Mouse (Mus musculus): Measurements from ENCODE around the gene Foxn1. TPM values are rescaled to one million over a fixed set of nuclear protein-coding genes. Genes with fewer than 3 reads are reported as not detected.

Foxn1 gene
- polyA plus RNA-seq (2015; fragmentation: Nextera tagmentation; extraction: Ambion mirVana): 0.24 and 0.48 TPM in 2 replicates

- ATAC-seq (ENCODE audit: low FRiP score, low read depth): no peak
- H3K9ac ChIP-seq: no peak within 1 kb of the TSS
- H3K9me3 ChIP-seq: no peaks in the 10 kb centered on the region
- H3K36me3 ChIP-seq: no peaks in the 10 kb centered on the region
- 0 out of 2 replicates have a peak, but pooled peaks cover 2% of the 10 kb centered on the region for H3K27me3 ChIP-seq
- no peak within 1 kb of the TSS; the same call in 1 of the 2 replicates for H3K4me2 ChIP-seq (replicated peaks)
- 75% methylated on average over 14 of the region's 14 CpGs for WGBS
- no peak within 1 kb of the TSS for H3K4me3 ChIP-seq
- H3K4me1 ChIP-seq: peaks cover 5% of the 10 kb centered on the region; the same call in 1 of the 2 replicates
- H3K27ac ChIP-seq: no peak within 1 kb of the TSS
Observed at GRCm38 (mm10) chr11:78386508-78387043, at the start of gene Foxn1. Gene Foxn1, minus strand, starts transcription at chr11:78386558.

- peak overlapping the region; percentile 28; the same call in 1 of the 2 replicates for H3K27ac ChIP-seq
- 2% methylated on average over 19 of the region's 19 CpGs for WGBS
- 0 out of 2 replicates have a peak, but pooled peaks have one; percentile 59 for ATAC-seq (ENCODE audit: low FRiP score, low read depth)
Observed at GRCm38 (mm10) chr11:78435776-78436349, 49.5 kb upstream of the Foxn1 start.

GRCm38 (mm10) chr11:78434052-78434451, 47.7 kb upstream of the Foxn1 start:
- Histone ChIP-seq H3K27me3 (no peaks in the 10 kb centered on the region), H3K9ac (no peak overlapping the region), H3K4me1 (peaks cover 10% of the 10 kb centered on the region), H3K27ac (no peak overlapping the region), H3K4me2 (replicated peaks) (no peak overlapping the region), H3K36me3 (no peaks in the 10 kb centered on the region), H3K9me3 (no peaks in the 10 kb centered on the region), H3K4me3 (no peak overlapping the region)
- ATAC-seq (ENCODE audit: low FRiP score, low read depth): no peak
- 44% methylated on average over 4 of the region's 4 CpGs for WGBS

More at GRCm38 (mm10) chr11:78435776-78436349, 49.5 kb upstream of the Foxn1 start:
- Histone ChIP-seq H3K4me3 (no peak overlapping the region), H3K27me3 (no peaks in the 10 kb centered on the region), H3K9ac (no peak overlapping the region), H3K36me3 (no peaks in the 10 kb centered on the region), H3K4me1 (peaks cover 10% of the 10 kb centered on the region), H3K9me3 (no peaks in the 10 kb centered on the region), H3K4me2 (replicated peaks) (peak overlapping the region; percentile 44)

DNA sequence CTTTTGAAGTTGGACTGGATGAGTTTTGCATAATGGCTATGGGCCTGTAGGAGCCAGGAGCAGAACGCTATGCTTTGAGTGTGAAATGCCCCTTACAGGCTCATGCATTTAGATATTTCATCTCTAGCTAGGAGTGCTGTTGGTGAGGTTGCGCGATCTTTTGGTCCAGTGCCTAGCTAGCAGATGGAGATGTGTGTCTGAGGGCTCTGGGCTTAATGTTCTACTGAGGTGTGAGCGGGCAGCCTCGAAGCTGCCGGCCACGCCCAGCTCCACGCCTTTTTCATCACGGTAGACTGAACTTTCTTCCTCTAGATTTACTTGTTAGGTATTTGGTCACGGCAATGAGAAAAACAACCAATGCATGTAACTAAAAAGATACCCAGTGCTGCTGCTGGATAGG, 44.8 kb upstream of the Foxn1 start:
- peaks cover 9% of the 10 kb centered on the region for H3K4me1 ChIP-seq
- 86% methylated on average over 10 of the region's 10 CpGs for WGBS

DNA sequence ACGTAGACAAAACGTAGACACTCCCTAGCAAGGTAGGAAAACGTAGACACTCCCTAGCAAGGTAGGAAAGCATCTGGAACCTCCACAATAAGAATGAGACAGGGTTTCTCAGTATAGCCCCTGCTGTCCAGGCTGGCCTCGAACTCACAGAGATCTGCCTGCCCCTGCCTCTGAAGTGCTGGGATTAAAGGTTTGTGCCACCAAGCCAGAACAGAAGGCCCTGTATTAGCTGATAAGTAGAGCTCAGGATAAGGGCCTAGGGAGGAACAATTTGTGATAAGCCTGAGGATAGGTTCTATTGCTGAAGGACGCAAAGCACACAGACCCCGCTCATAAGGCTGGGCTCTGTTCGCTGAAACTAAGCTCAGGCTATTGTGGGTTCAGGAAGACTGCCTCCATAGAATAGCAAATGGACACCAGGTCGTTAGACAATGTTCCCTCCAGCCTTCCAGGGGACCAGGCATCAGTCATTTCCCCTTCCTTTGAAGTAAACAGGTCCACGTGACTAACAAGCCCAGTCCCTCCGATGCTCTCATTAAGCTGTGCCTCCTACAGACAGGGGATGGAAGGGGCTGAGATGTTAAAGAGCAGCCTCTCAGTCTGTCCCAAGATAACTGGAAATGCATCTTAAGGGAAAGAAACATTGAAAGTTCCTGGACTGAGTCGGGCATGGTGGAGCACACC, 44.0 kb upstream of the Foxn1 start:
- no peaks in the 10 kb centered on the region for H3K27me3 ChIP-seq
- WGBS: 44% methylated on average over 11 of the region's 11 CpGs
- H3K9me3 ChIP-seq: no peaks in the 10 kb centered on the region
- H3K4me2 ChIP-seq (replicated peaks): no peak overlapping the region
- H3K9ac ChIP-seq: no peak overlapping the region
- no peak overlapping the region for H3K4me3 ChIP-seq
- H3K4me1 ChIP-seq: peaks cover under 1% of the 10 kb centered on the region; the same call in 1 of the 2 replicates
- no peak overlapping the region for H3K27ac ChIP-seq
- no peak for ATAC-seq (ENCODE audit: low FRiP score, low read depth)
- H3K36me3 ChIP-seq: no peaks in the 10 kb centered on the region

More for the DNA sequence above, 44.8 kb upstream of the Foxn1 start:
- Histone ChIP-seq H3K4me3 (no peak overlapping the region), H3K27ac (no peak overlapping the region), H3K4me2 (replicated peaks) (no peak overlapping the region), H3K36me3 (no peaks in the 10 kb centered on the region), H3K9me3 (no peaks in the 10 kb centered on the region), H3K27me3 (no peaks in the 10 kb centered on the region), H3K9ac (no peak overlapping the region)
- no peak for ATAC-seq (ENCODE audit: low FRiP score, low read depth)

- ATAC-seq (ENCODE audit: low FRiP score, low read depth): no peak
- H3K4me3 ChIP-seq: no peak overlapping the region
- no peak overlapping the region for H3K27ac ChIP-seq
- H3K27me3 ChIP-seq: no peaks in the 10 kb centered on the region
- no peaks in the 10 kb centered on the region for H3K9me3 ChIP-seq
- 80% methylated on average over 5 of the region's 5 CpGs for WGBS
- H3K4me2 ChIP-seq (replicated peaks): no peak overlapping the region
- no peak overlapping the region for H3K9ac ChIP-seq
- H3K4me1 ChIP-seq: no peaks in the 10 kb centered on the region
- H3K36me3 ChIP-seq: no peaks in the 10 kb centered on the region
Observed at GRCm38 (mm10) chr11:78428309-78428708, 42.0 kb upstream of the Foxn1 start.

- Histone ChIP-seq H3K4me2 (replicated peaks) (no peak overlapping the region), H3K4me3 (no peak overlapping the region), H3K9me3 (no peaks in the 10 kb centered on the region), H3K27me3 (peaks cover 5% of the 10 kb centered on the region), H3K36me3 (no peaks in the 10 kb centered on the region), H3K4me1 (no peaks in the 10 kb centered on the region), H3K27ac (no peak overlapping the region), H3K9ac (no peak overlapping the region)
- 90% methylated on average over 6 of the region's 6 CpGs for WGBS
- ATAC-seq (ENCODE audit: low FRiP score, low read depth): no peak
Observed at GRCm38 (mm10) chr11:78427655-78428054, 41.3 kb upstream of the Foxn1 start.

GRCm38 (mm10) chr11:78425572-78425971, 39.2 kb upstream of the Foxn1 start:
- no peaks in the 10 kb centered on the region for H3K9me3 ChIP-seq
- H3K27ac ChIP-seq: no peak overlapping the region
- H3K4me1 ChIP-seq: no peaks in the 10 kb centered on the region
- no peak overlapping the region for H3K4me2 ChIP-seq (replicated peaks)
- H3K9ac ChIP-seq: no peak overlapping the region
- ATAC-seq (ENCODE audit: low FRiP score, low read depth): no peak
- H3K27me3 ChIP-seq: peaks cover 19% of the 10 kb centered on the region
- 85% methylated on average over 1 of the region's 1 CpGs for WGBS
- H3K36me3 ChIP-seq: no peaks in the 10 kb centered on the region
- H3K4me3 ChIP-seq: no peak overlapping the region

DNA sequence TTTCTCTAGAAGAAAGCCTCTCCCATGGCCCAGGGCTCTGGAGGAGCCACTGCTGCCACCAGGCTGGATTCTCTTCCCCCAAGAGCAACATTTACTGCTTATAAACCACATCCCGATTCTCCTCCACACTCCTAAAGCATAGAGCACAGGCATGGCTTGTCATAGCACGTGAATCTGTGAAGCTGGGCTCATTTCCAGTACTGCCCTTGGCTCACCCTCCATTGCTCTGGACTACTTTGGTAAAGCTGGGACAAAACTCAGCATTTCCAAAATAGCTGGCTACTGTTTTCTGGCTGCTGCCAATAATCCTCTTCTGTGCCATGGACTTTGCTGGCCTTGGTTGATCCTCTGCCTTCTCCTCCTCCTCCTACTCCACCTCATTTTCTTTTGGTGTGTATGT, 38.0 kb upstream of the Foxn1 start:
- H3K4me3 ChIP-seq: no peak overlapping the region
- no peaks in the 10 kb centered on the region for H3K36me3 ChIP-seq
- H3K4me2 ChIP-seq (replicated peaks): no peak overlapping the region
- H3K9ac ChIP-seq: no peak overlapping the region
- 64% methylated on average over 2 of the region's 2 CpGs for WGBS
- no peaks in the 10 kb centered on the region for H3K9me3 ChIP-seq
- peaks cover 24% of the 10 kb centered on the region for H3K27me3 ChIP-seq
- no peaks in the 10 kb centered on the region for H3K4me1 ChIP-seq
- no peak for ATAC-seq (ENCODE audit: low FRiP score, low read depth)
- H3K27ac ChIP-seq: no peak overlapping the region

- no peak within 1 kb of the TSS for H3K4me2 ChIP-seq (replicated peaks)
- H3K27me3 ChIP-seq: peaks cover 24% of the 10 kb centered on the region
- no peaks in the 10 kb centered on the region for H3K4me1 ChIP-seq
- ATAC-seq (ENCODE audit: low FRiP score, low read depth): no peak
- H3K36me3 ChIP-seq: no peaks in the 10 kb centered on the region
- no peak within 1 kb of the TSS for H3K4me3 ChIP-seq
- no peaks in the 10 kb centered on the region for H3K9me3 ChIP-seq
- 14% methylated on average over 13 of the region's 13 CpGs for WGBS
- H3K9ac ChIP-seq: no peak within 1 kb of the TSS
- H3K27ac ChIP-seq: no peak within 1 kb of the TSS
Observed at GRCm38 (mm10) chr11:78422055-78422819, 35.9 kb upstream of the Foxn1 start, which contains the start of gene Slc13a2. Gene Slc13a2, minus strand, starts transcription at chr11:78422217.

DNA sequence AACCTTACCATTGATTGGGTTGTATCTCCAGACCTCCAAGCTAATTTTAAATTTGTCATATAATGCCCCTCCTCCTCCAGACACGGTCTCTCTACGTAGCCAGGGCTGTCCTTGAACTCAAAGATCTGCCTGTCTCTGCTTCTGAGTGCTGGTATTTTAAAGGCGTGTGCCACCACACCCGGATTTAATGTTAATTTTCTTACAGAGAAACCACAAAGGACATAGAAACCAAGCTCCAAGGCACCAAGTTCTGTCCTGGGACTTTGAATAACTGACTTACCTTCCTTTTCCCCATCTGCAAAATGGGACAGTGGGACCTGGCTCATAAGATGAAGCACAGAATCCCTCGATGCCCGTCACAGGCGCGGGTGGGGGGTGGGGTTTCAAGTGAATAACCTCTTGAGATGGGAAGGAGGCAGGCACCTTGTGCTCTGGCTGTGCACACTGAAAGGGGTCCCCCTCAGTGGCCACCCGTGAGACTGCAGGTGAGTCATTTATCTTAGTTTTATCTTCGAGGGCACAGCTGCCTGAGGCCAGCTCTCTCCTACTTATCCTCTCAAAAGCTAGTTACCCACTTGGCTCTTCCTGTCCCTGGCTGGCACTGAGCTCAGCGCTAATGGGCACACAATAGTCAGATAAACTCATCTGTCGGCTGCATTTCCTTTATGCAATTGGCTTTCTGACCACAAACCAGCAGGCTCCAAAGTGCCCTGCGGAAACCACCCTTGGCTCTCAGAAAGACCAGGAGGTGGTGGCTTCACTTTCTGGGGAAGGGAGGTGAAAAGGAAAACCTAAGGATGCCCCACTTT, 35.0 kb upstream of the Foxn1 start:
- Histone ChIP-seq H3K36me3 (no peaks in the 10 kb centered on the region), H3K27ac (no peak overlapping the region), H3K27me3 (peaks cover 24% of the 10 kb centered on the region), H3K9ac (no peak overlapping the region), H3K9me3 (no peaks in the 10 kb centered on the region), H3K4me2 (replicated peaks) (no peak overlapping the region), H3K4me1 (no peaks in the 10 kb centered on the region), H3K4me3 (no peak overlapping the region)
- no peak for ATAC-seq (ENCODE audit: low FRiP score, low read depth)
- WGBS: 69% methylated on average over 13 of the region's 13 CpGs

Measured in limb, embryonic 13.5 days (tissue).